Mouse (Mus musculus): ENCODE data around the gene Bsnd. TPM values are rescaled to one million over a fixed set of nuclear protein-coding genes. Genes with fewer than 3 reads are reported as not detected.

Gene Bsnd
- total and polyA plus RNA-seq, 3 experiments, result 0.16 TPM; not detected in 2

- DNase-seq (ENCODE audit: low spot score), result peak; percentile 67
- H3K9me3 ChIP-seq (replicated peaks), result no peaks in the 10 kb centered on the region
These were observed 37.5 kb upstream of the Bsnd start for GRCm38 (mm10) chr4:106529375-106530112.

GRCm38 (mm10) chr4:106527856-106528547 lies 35.9 kb upstream of the Bsnd start:
- no peak overlapping the region for H3K4me3 ChIP-seq (ENCODE audit: low read depth, low read length)
- peaks cover 6% of the 10 kb centered on the region; the same call in 1 of the 2 replicates for H3K4me1 ChIP-seq (ENCODE audit: insufficient read depth, low read depth, low read length)
- DNase-seq (ENCODE audit: low spot score), result no peak
- H3K27me3 ChIP-seq (ENCODE audit: insufficient read depth, low read length), result peaks cover 14% of the 10 kb centered on the region
- no peaks in the 10 kb centered on the region for H3K36me3 ChIP-seq (replicated peaks)
- ATAC-seq (ENCODE audit: extremely low read depth, insufficient number of reproducible peaks, low FRiP score, poor library complexity, severe bottlenecking), result no peak
- TF ChIP-seq GATA1 (IDR thresholded peaks at IDR 0.05; ENCODE audit: borderline replicate concordance, low read length) (no peak), CTCF (IDR thresholded peaks at IDR 0.05; ENCODE audit: low read depth, low read length) (no peak), GATA2 (IDR thresholded peaks at IDR 0.05; ENCODE audit: borderline replicate concordance, low read depth, low read length) (no peak), POLR2AphosphoS5 (IDR thresholded peaks at IDR 0.05; ENCODE audit: insufficient replicate concordance, low read depth, low read length) (no peak), TAL1 (conservative IDR thresholded peaks at IDR 0.05; ENCODE audit: low read depth, low read length) (no peak)
- H3K9me3 ChIP-seq (replicated peaks), result no peaks in the 10 kb centered on the region

More at GRCm38 (mm10) chr4:106529375-106530112, 37.5 kb upstream of the Bsnd start:
- Histone ChIP-seq H3K27me3 (ENCODE audit: insufficient read depth, low read length) (peaks cover 16% of the 10 kb centered on the region; the same call in 1 of the 2 replicates), H3K4me3 (ENCODE audit: low read depth, low read length) (no peak overlapping the region; the same call in 1 of the 2 replicates), H3K36me3 (replicated peaks) (no peaks in the 10 kb centered on the region), H3K4me1 (ENCODE audit: insufficient read depth, low read depth, low read length) (peaks cover 6% of the 10 kb centered on the region; the same call in 1 of the 2 replicates)
- peak; percentile 62; the same call in 1 of the 2 replicates for ATAC-seq (ENCODE audit: extremely low read depth, insufficient number of reproducible peaks, low FRiP score, poor library complexity, severe bottlenecking)
- peak; percentile 90 for TF ChIP-seq CTCF (IDR thresholded peaks at IDR 0.05; ENCODE audit: low read depth, low read length)
- no peak for TF ChIP-seq GATA1 (IDR thresholded peaks at IDR 0.05; ENCODE audit: borderline replicate concordance, low read length)

- no peak for TF ChIP-seq POLR2AphosphoS5 (IDR thresholded peaks at IDR 0.05; ENCODE audit: insufficient replicate concordance, low read depth, low read length)
- TF ChIP-seq GATA1 (IDR thresholded peaks at IDR 0.05; ENCODE audit: borderline replicate concordance, low read length), result no peak
- no peak for TF ChIP-seq TAL1 (conservative IDR thresholded peaks at IDR 0.05; ENCODE audit: low read depth, low read length)
- TF ChIP-seq GATA2 (IDR thresholded peaks at IDR 0.05; ENCODE audit: borderline replicate concordance, low read depth, low read length), result no peak
- TF ChIP-seq CTCF (IDR thresholded peaks at IDR 0.05; ENCODE audit: low read depth, low read length), result no peak
- Histone ChIP-seq H3K9me3 (replicated peaks) (no peaks in the 10 kb centered on the region), H3K27me3 (ENCODE audit: insufficient read depth, low read length) (peaks cover 18% of the 10 kb centered on the region), H3K4me3 (ENCODE audit: low read depth, low read length) (no peak overlapping the region), H3K36me3 (replicated peaks) (no peaks in the 10 kb centered on the region), H3K4me1 (ENCODE audit: insufficient read depth, low read depth, low read length) (peaks cover 5% of the 10 kb centered on the region; the same call in 1 of the 2 replicates)
- ATAC-seq (ENCODE audit: extremely low read depth, insufficient number of reproducible peaks, low FRiP score, poor library complexity, severe bottlenecking) (no peak), DNase-seq (ENCODE audit: low spot score) (no peak)
These were observed 32.9 kb upstream of the Bsnd start for GRCm38 (mm10) chr4:106525001-106525400.

GRCm38 (mm10) chr4:106524131-106524530 lies 32.0 kb upstream of the Bsnd start:
- Histone ChIP-seq H3K4me1 (ENCODE audit: insufficient read depth, low read depth, low read length) (no peaks in the 10 kb centered on the region), H3K9me3 (replicated peaks) (no peaks in the 10 kb centered on the region), H3K36me3 (replicated peaks) (no peaks in the 10 kb centered on the region), H3K4me3 (ENCODE audit: low read depth, low read length) (no peak overlapping the region), H3K27me3 (ENCODE audit: insufficient read depth, low read length) (peaks cover 18% of the 10 kb centered on the region)
- TF ChIP-seq GATA1 (IDR thresholded peaks at IDR 0.05; ENCODE audit: borderline replicate concordance, low read length) (no peak), POLR2AphosphoS5 (IDR thresholded peaks at IDR 0.05; ENCODE audit: insufficient replicate concordance, low read depth, low read length) (no peak), TAL1 (conservative IDR thresholded peaks at IDR 0.05; ENCODE audit: low read depth, low read length) (no peak), GATA2 (IDR thresholded peaks at IDR 0.05; ENCODE audit: borderline replicate concordance, low read depth, low read length) (no peak), CTCF (IDR thresholded peaks at IDR 0.05; ENCODE audit: low read depth, low read length) (no peak)
- DNase-seq (ENCODE audit: low spot score), result no peak
- ATAC-seq (ENCODE audit: extremely low read depth, insufficient number of reproducible peaks, low FRiP score, poor library complexity, severe bottlenecking), result no peak

- H3K4me3 ChIP-seq (ENCODE audit: low read depth, low read length), result no peak overlapping the region
- no peaks in the 10 kb centered on the region for H3K9me3 ChIP-seq (replicated peaks)
- no peak for TF ChIP-seq CTCF (IDR thresholded peaks at IDR 0.05; ENCODE audit: low read depth, low read length)
- TF ChIP-seq TAL1 (conservative IDR thresholded peaks at IDR 0.05; ENCODE audit: low read depth, low read length), result no peak
- TF ChIP-seq POLR2AphosphoS5 (IDR thresholded peaks at IDR 0.05; ENCODE audit: insufficient replicate concordance, low read depth, low read length), result no peak
- no peak for TF ChIP-seq GATA1 (IDR thresholded peaks at IDR 0.05; ENCODE audit: borderline replicate concordance, low read length)
- no peak for TF ChIP-seq GATA2 (IDR thresholded peaks at IDR 0.05; ENCODE audit: borderline replicate concordance, low read depth, low read length)
- ATAC-seq (ENCODE audit: extremely low read depth, insufficient number of reproducible peaks, low FRiP score, poor library complexity, severe bottlenecking) (no peak), DNase-seq (ENCODE audit: low spot score) (no peak)
- H3K4me1 ChIP-seq (ENCODE audit: insufficient read depth, low read depth, low read length), result no peaks in the 10 kb centered on the region
- peaks cover 16% of the 10 kb centered on the region for H3K27me3 ChIP-seq (ENCODE audit: insufficient read depth, low read length)
- no peaks in the 10 kb centered on the region for H3K36me3 ChIP-seq (replicated peaks)
These were observed 30.5 kb upstream of the Bsnd start for GRCm38 (mm10) chr4:106522547-106522946.

GRCm38 (mm10) chr4:106514606-106515005 lies 22.5 kb upstream of the Bsnd start:
- H3K4me1 ChIP-seq (ENCODE audit: insufficient read depth, low read depth, low read length), result no peaks in the 10 kb centered on the region
- no peak for ATAC-seq (ENCODE audit: extremely low read depth, insufficient number of reproducible peaks, low FRiP score, poor library complexity, severe bottlenecking)
- peaks cover 14% of the 10 kb centered on the region for H3K27me3 ChIP-seq (ENCODE audit: insufficient read depth, low read length)
- no peak overlapping the region for H3K4me3 ChIP-seq (ENCODE audit: low read depth, low read length)
- TF ChIP-seq CTCF (IDR thresholded peaks at IDR 0.05; ENCODE audit: low read depth, low read length), result no peak
- DNase-seq (ENCODE audit: low spot score), result no peak
- H3K9me3 ChIP-seq (replicated peaks), result no peaks in the 10 kb centered on the region
- no peaks in the 10 kb centered on the region for H3K36me3 ChIP-seq (replicated peaks)
